Mouse (Mus musculus) olfactory bulb, adult 2 months (tissue): ENCODE results near the gene 4921524J17Rik.

Experiments used
- CTCF ChIP-seq: fragments of 200-500 bp; IDR thresholded peaks from 2 replicates; pipeline ENCODE4 v1.5.1; 2012; ENCODE audit warnings: low read depth, mild to moderate bottlenecking, low read length, moderate library complexity; ENCODE audit not compliant: insufficient read depth
- POLR2A ChIP-seq: fragments of 200-500 bp; IDR thresholded peaks from 2 replicates; pipeline ENCODE4 v1.6.1; 2012; ENCODE audit warnings: mild to moderate bottlenecking, low read depth, low read length, moderate library complexity; ENCODE audit not compliant: insufficient read depth

DNA sequence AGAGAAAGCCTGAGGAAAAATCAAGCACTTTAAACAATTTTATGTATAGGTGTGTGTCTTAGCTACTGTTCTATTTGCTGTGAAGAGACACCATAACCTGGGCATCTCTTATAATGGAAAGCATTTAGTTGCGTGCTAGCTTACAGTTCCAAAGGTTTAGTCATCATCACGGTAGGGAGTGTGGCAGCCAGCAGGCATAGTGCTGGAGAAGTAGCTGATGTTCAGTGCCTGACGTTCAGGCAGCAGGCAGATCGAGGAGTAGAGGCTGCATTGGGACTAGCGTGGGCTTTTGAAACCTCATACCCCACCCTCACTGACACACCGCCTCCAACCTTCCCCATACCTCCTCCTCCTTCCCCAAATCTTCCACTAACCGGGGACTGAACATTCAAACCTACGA lies 38.1 kb upstream of the 4921524J17Rik start:
- TF ChIP-seq POLR2A: no peak
- TF ChIP-seq CTCF: no peak
